9 mouse cellular contexts compared by ENCODE assay signal in the genomic region with DNA sequence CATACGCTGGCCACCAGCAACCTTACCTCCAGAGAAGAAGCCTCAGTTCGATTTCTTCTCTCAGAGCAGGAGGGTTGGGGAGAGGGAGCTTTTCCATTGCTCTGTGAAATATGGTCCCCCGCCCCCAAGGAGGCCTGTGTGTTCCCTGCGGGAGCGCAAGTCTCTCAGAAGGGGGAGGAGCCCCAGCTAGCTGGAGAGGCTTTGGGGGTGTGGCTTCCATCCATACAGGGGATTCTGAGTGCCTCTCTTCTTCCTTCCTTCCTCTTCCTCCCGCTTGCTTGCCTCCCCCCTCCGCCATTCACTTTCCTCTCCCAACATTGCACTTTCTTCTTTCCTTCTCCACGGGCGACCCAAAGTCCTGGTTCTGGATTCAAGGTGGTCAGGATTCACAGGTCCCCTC.
DNase-seq lines count a peak whose midpoint lies in the region; ATAC-seq and TF ChIP-seq lines count a peak whose summit lies in the region.
"Had no signal": no experiment of that assay in that cellular context is flagged by ENCODE, and none has a peak within 500 bp of the region (broad histone marks: within the 10 kb centered on the region; RNA-seq: fewer than 3 reads in every experiment).

No protein-coding gene starts in this region.

- H3K9ac ChIP-seq in neural tube, embryonic 13.5 days = no peak overlapping the region

- no peak for TF ChIP-seq CTCF in thymus, adult 2 months (IDR thresholded peaks at IDR 0.05; ENCODE audit: borderline replicate concordance, control insufficient read depth, extremely low read depth, insufficient read depth, low read length, poor library complexity)

- no peak for TF ChIP-seq POLR2A in thymus, adult 2 months (IDR thresholded peaks at IDR 0.05; ENCODE audit: control insufficient read depth, extremely low read depth, insufficient read depth, low read length, poor library complexity)

- H3K4me2 ChIP-seq in neural tube, embryonic 13.5 days = peak overlapping the region; percentile 21; the same call in 1 of the 2 replicates

- peak; percentile 46 for DNase-seq in embryo, embryonic 10 days (ENCODE audit: low spot score)
- DNase-seq in embryo, embryonic 9.5 days (ENCODE audit: extremely low spot score) = no peak
- DNase-seq in thymus, postnatal 4 days = peak; percentile 6
- DNase-seq in thymus, adult 2 months = no peak
- peak; percentile 34 for DNase-seq in kidney, adult 9 months
- no peak for DNase-seq in layer of hippocampus, postnatal 36 days
- DNase-seq in frontal cortex, adult 2 months (ENCODE audit: extremely low spot score in 1 of 2, low spot score in 1 of 2) = no peak

- WGBS in thymus, adult 2 months = 89% methylated on average over 9 of the region's 9 CpGs
- WGBS in neural tube, embryonic 13.5 days = 17% methylated on average over 9 of the region's 9 CpGs

- no peaks in the 10 kb centered on the region for H3K9me3 ChIP-seq in neural tube, embryonic 13.5 days

- H3K4me3 ChIP-seq in thymus, adult 2 months (ENCODE audit: control insufficient read depth, insufficient read depth, low read length) = no peak overlapping the region
- H3K4me3 ChIP-seq in neural tube, embryonic 13.5 days = no peak overlapping the region

- H3K27me3 ChIP-seq in thymus, adult 2 months (ENCODE audit: control insufficient read depth, insufficient read depth, low read length) = no peaks in the 10 kb centered on the region
- no peaks in the 10 kb centered on the region for H3K27me3 ChIP-seq in neural tube, embryonic 13.5 days

- H3K27ac ChIP-seq in thymus, adult 2 months (ENCODE audit: control insufficient read depth, insufficient read depth, low read length) = no peak overlapping the region
- H3K27ac ChIP-seq in neural tube, embryonic 13.5 days (replicated peaks) = no peak overlapping the region
- H3K27ac ChIP-seq: macrophage had no signal

- H3K4me1 ChIP-seq in thymus, adult 2 months (replicated peaks; ENCODE audit: control insufficient read depth, insufficient read depth, low read length) = 0 out of 2 replicates have a peak, but pooled peaks cover 5% of the 10 kb centered on the region
- H3K4me1 ChIP-seq in neural tube, embryonic 13.5 days (replicated peaks) = peaks cover 16% of the 10 kb centered on the region

- no peaks in the 10 kb centered on the region; the same call in 1 of the 2 replicates for H3K36me3 ChIP-seq in thymus, adult 2 months (ENCODE audit: control insufficient read depth, insufficient read depth, low read length)
- H3K36me3 ChIP-seq in neural tube, embryonic 13.5 days = peaks cover 9% of the 10 kb centered on the region

- peak; percentile 30; the same call in 1 of the 2 replicates for ATAC-seq in neural tube, embryonic 13.5 days (ENCODE audit: low read depth)

Comparison
In these comparisons a context has a peak if more than half of its experiments do, and no peak if none do; other contexts are left out.
1. DNase-seq: peak in embryo, embryonic 10 days (single experiment), thymus, postnatal 4 days (single experiment) and kidney, adult 9 months (single experiment); none in embryo, embryonic 9.5 days (single experiment), thymus, adult 2 months (single experiment), layer of hippocampus, postnatal 36 days (0 of 2) and frontal cortex, adult 2 months (0 of 2).